Mouse (Mus musculus) 416B (cell line): Measurements from ENCODE around the gene Esrrg.

Source experiments
- DNase-seq: peaks from one replicate; pipeline ENCODE4 v3.0.0; 2011; ENCODE audit warnings: low read depth

The Esrrg gene

GRCm38 (mm10) chr1:188080261-188080875 is 471.8 kb downstream of the Esrrg start:
- no peak for DNase-seq

GRCm38 (mm10) chr1:188082665-188083640 is 474.4 kb downstream of the Esrrg start:
- DNase-seq, result no peak

GRCm38 (mm10) chr1:188085116-188085879 is 476.7 kb downstream of the Esrrg start:
- no peak for DNase-seq

GRCm38 (mm10) chr1:188093724-188094123 is 485.1 kb downstream of the Esrrg start:
- no peak for DNase-seq

DNA sequence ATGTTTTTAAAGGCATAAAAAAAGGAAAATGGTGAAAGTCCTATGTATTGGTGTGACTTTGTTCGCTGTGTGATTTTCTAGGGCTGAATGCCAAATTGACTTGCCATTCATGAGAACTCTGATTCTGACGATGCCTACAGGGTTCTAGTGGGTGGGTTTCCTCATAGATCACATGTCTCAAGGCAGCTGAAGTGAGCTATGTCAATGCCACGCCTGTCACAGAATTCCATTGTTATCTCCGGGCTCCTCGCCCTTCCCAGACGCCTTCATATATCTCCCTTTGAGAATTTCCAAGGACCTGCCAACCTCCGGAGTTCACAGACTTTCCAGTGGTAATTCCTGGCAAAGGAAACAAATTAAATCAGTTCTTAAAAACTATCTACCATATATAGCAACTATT is 493.2 kb downstream of the Esrrg start:
- no peak for DNase-seq

DNA sequence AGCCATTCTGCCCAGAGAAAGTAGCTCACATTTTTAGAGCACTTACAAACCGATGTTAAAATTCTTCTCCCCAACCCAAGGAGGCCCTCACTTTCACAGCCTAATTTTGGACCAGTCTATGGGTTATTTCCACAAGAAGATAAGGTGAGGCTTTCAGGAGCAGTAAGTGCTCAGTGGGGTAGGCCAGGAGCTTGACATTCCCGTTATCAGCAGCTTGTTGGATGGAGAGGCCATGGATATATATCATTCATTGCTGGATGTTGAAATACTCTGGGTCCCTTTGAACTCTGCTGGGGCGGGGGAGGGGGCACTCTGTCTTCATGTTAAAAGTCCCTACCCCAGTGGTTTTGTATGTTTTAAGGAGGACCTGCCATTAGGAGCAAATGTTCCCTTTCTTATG is 494.6 kb downstream of the Esrrg start:
- no peak for DNase-seq

DNA sequence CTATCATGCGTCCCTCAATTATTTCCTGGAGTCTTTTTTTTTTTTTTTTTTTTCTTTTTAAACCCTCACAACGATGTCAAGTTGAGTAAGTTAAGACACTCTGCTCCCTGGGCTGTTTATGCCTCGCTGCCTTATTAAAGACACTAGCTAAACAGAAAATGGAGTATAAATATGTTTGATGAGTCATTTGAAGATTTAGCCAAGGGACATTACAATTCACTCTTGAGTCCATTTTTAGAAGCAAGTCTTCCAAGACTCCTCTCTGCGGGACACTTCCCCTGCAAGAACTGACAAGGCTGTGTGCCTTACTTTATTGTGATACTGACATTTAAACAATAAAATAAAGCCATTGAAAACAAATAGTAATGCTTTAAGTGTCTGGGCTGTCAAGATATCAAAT is 496.9 kb downstream of the Esrrg start:
- no peak for DNase-seq

- DNase-seq, result no peak
Observed at GRCm38 (mm10) chr1:188107946-188108345, 499.4 kb downstream of the Esrrg start.

- DNase-seq, result no peak
Observed at GRCm38 (mm10) chr1:188111552-188111951, 503.0 kb downstream of the Esrrg start.

GRCm38 (mm10) chr1:188113240-188113639 is 504.6 kb downstream of the Esrrg start:
- DNase-seq, result no peak

GRCm38 (mm10) chr1:188118125-188118524 is 509.5 kb downstream of the Esrrg start:
- DNase-seq, result no peak

GRCm38 (mm10) chr1:188119806-188120205 is 511.2 kb downstream of the Esrrg start:
- DNase-seq, result no peak

DNA sequence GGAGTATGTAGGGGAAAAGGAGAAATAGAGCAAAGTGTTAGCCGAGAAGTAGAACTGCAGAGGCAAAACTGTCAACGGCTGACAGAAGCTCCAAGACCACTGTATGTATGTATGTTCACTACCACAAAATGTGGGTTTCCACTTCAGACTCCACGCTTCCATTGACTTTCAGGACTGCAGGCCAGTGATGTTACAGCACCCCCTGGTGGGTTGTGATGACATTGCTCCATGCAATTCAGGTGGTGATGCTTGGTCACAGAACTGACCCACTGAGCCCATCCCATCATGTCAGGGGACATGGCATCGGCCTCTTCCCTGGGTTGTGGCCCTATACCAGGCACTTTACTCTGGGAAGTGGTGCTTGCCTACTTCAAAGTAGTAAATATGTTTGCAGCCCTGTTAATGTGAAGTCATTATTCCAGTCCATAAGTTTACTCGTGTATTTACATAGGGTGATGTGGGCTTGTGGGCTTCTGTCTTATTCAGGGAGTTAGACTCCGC is 517.0 kb downstream of the Esrrg start:
- DNase-seq, result no peak

DNA sequence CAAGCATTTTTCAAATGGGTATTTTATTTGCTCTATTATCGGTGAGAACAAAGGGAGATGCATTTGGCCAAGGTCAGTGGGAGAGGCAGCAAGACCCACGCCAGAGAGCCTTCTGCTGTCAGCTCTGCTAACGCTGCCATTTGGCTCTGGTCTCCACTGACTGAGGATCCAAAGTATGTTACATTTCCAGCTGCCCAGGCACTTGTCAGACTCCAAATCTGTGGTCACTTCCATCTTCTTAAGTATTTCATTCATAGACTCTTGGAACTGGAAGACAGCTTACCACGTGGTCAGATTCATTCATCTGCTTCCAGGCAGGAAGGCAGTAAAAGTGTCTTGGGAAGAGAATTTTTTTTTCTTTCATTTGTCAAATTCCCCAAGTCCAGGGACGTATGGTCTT is 527.5 kb downstream of the Esrrg start:
- DNase-seq, result no peak

DNA sequence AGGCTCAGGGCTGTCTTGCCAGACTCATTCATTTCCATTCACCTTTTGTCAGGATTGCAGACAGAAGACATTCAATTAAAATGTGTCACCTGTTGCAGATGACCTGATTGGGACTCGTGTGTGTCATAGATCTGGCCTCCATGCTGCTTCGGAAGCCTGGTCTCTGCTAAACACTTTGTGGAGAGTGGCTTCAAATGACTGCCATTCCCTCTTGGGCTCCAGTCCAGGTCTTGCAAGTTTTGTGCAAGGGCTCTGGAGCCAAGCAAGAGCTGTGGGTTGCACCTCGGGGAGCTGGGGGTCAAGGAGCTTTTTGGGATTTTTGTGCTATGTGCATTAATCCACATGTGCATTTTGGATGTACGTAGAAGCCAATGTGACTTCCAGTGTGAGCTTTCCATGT is 530.9 kb downstream of the Esrrg start:
- no peak for DNase-seq

DNA sequence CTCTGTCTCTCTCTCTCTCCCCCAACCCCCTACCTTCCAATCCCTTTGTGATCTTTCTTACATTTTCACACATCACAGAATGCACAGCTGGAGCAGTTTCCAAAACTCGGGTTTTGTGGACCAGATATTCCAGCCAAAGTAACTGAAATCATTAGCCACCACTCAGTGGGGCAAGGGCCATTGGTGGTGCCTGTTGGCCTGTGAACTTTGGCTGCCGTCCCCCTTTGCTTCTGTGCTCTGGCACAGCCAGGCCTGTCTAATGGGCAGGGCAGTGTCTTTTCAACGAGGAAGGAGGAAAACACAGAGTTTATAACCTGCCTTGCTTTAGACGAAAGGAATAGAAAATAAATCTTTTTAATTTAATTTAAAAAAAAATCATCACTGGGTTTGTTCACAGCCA is 531.6 kb downstream of the Esrrg start:
- no peak for DNase-seq

DNA sequence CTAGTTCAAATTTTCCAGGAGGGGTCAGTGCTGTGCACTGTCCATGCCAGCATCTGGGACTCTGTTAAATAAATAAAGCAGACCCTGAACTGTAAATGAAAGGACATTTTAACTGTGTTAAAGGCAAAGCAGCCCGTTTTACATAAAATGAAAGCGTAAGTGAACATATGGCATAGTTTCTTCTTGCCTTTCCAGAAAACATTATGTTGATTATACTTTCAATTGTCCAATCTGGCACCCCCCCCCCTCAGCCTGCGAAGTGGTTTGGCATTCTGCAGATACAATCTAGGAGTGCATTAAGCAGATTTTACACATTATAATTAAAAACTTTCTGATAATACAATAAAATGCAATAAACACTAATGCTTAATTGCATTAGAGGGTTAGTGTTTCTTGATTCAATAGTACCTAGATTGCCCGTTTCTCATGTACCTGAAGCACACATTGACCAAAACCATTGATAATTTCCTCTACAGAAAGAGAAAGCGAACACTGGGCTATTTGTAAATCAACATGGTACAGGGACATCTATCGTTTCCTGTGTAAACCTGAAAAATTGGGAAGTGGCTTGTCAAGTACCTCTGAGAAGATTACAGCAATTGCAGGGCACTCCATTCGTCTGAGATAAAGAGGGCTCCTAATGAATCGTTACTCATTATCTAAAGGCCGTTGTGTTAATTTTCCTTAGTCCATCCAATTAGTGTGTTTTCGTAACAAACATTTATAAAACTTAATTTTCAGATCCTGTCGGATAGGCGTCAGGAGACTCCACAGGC is 539.0 kb downstream of the Esrrg start:
- DNase-seq, result no peak

GRCm38 (mm10) chr1:188151066-188151465 is 542.5 kb downstream of the Esrrg start:
- DNase-seq, result no peak

DNA sequence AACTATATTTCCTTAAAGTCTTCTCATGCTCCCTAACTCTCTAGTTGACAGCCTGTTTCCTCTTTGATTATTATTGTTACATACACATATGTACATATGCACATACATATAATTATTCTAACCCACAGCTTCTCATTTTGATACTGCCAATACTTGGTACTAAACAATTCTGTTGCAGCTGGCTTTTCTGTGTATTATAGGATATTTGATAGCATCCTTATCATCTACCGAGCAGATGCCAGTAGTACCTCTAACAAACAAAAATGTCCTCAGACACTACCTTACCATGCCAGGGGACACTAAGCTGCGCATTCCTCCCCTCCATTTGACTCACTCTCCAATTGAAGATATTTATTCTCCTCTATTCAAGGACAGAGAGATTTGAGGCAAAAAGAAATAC is 543.4 kb downstream of the Esrrg start:
- no peak for DNase-seq

- DNase-seq, result no peak
Observed at GRCm38 (mm10) chr1:188153665-188154064, 545.1 kb downstream of the Esrrg start.

GRCm38 (mm10) chr1:188154466-188155110 is 546.0 kb downstream of the Esrrg start:
- DNase-seq, result no peak
